Mouse (Mus musculus): ENCODE results near the gene Grid2ip. TPM values are rescaled to one million over a fixed set of nuclear protein-coding genes. Genes with fewer than 3 reads are reported as not detected.

The Grid2ip gene
- polyA plus RNA-seq, 1 experiment from 2014 or later: 0.18 TPM

GRCm38 (mm10) chr5:143316605-143317287, 40.4 kb upstream of the Grid2ip start:
- no peak for ATAC-seq (ENCODE audit: insufficient number of reproducible peaks, insufficient read depth, low FRiP score, low read depth)
- H3K4me2 ChIP-seq (ENCODE audit: low read length): no peak overlapping the region
- no peaks in the 10 kb centered on the region for H3K9me3 ChIP-seq (ENCODE audit: control insufficient read depth, low read length)
- H3K27ac ChIP-seq (replicated peaks in 1 of 2; ENCODE audit: control insufficient read depth in 1 of 2, insufficient read depth in 1 of 2, low read depth in 2 of 2, low read length in 2 of 2): no peak overlapping the region
- H3K4me1 ChIP-seq (ENCODE audit: control insufficient read depth in 2 of 2, insufficient read depth in 2 of 2, low read length in 2 of 2): peaks cover 6 to 14% of the 10 kb centered on the region in 2 experiments
- peaks cover 75% of the 10 kb centered on the region for H3K36me3 ChIP-seq (ENCODE audit: control insufficient read depth, insufficient read depth, low read length)
- H3K9ac ChIP-seq (ENCODE audit: low read length): no peak overlapping the region
- no peaks in the 10 kb centered on the region for H3K27me3 ChIP-seq (ENCODE audit: control insufficient read depth, insufficient read depth, low read length)
- 91% methylated on average over 5 of the region's 5 CpGs for whole genome bisulfite sequencing
- H3K4me3 ChIP-seq (ENCODE audit: control insufficient read depth in 1 of 2, insufficient read depth in 1 of 2, low read depth in 1 of 2, low read length in 2 of 2): no peak overlapping the region

- H3K9me3 ChIP-seq (ENCODE audit: control insufficient read depth, low read length): no peaks in the 10 kb centered on the region
- H3K4me1 ChIP-seq (ENCODE audit: control insufficient read depth in 2 of 2, insufficient read depth in 2 of 2, low read length in 2 of 2): peaks cover 6 to 14% of the 10 kb centered on the region in 2 experiments
- peaks cover 76% of the 10 kb centered on the region for H3K36me3 ChIP-seq (ENCODE audit: control insufficient read depth, insufficient read depth, low read length)
- H3K4me2 ChIP-seq (ENCODE audit: low read length): no peak overlapping the region
- H3K27ac ChIP-seq (replicated peaks in 1 of 2; ENCODE audit: control insufficient read depth in 1 of 2, insufficient read depth in 1 of 2, low read depth in 2 of 2, low read length in 2 of 2): no peak overlapping the region
- 85% methylated on average over 8 of the region's 8 CpGs for WGBS
- ATAC-seq (ENCODE audit: insufficient number of reproducible peaks, insufficient read depth, low FRiP score, low read depth): no peak
- no peak overlapping the region for H3K4me3 ChIP-seq (ENCODE audit: control insufficient read depth in 1 of 2, insufficient read depth in 1 of 2, low read depth in 1 of 2, low read length in 2 of 2)
- H3K27me3 ChIP-seq (ENCODE audit: control insufficient read depth, insufficient read depth, low read length): no peaks in the 10 kb centered on the region
- no peak overlapping the region for H3K9ac ChIP-seq (ENCODE audit: low read length)
Measured at GRCm38 (mm10) chr5:143317288-143317610, 39.9 kb upstream of the Grid2ip start.

- Histone ChIP-seq H3K27ac (replicated peaks in 1 of 2; ENCODE audit: control insufficient read depth in 1 of 2, insufficient read depth in 1 of 2, low read depth in 2 of 2, low read length in 2 of 2) (peak within 1 kb of the TSS; percentile 69), H3K4me3 (ENCODE audit: control insufficient read depth in 1 of 2, insufficient read depth in 1 of 2, low read depth in 1 of 2, low read length in 2 of 2) (peak within 1 kb of the TSS; percentile 66 to 84), H3K9me3 (ENCODE audit: control insufficient read depth, low read length) (no peaks in the 10 kb centered on the region), H3K4me2 (ENCODE audit: low read length) (peak within 1 kb of the TSS; percentile 96), H3K9ac (ENCODE audit: low read length) (peak within 1 kb of the TSS; percentile 85), H3K4me1 (ENCODE audit: control insufficient read depth in 2 of 2, insufficient read depth in 2 of 2, low read length in 2 of 2) (peaks cover 5 to 16% of the 10 kb centered on the region in 2 experiments; a peak in 3 of 4 replicates), H3K27me3 (ENCODE audit: control insufficient read depth, insufficient read depth, low read length) (no peaks in the 10 kb centered on the region), H3K36me3 (ENCODE audit: control insufficient read depth, insufficient read depth, low read length) (peaks cover 31% of the 10 kb centered on the region)
- WGBS: under 1% methylated on average over 57 of the region's 57 CpGs
- ATAC-seq (ENCODE audit: insufficient number of reproducible peaks, insufficient read depth, low FRiP score, low read depth): peak; percentile 68
Measured at GRCm38 (mm10) chr5:143328690-143329495, 28.2 kb upstream of the Grid2ip start, which contains the start of gene Zdhhc4. Gene Zdhhc4, minus strand, starts transcription at chr5:143329256.

GRCm38 (mm10) chr5:143333872-143334271, 23.3 kb upstream of the Grid2ip start:
- H3K36me3 ChIP-seq (ENCODE audit: control insufficient read depth, insufficient read depth, low read length): no peaks in the 10 kb centered on the region
- H3K27ac ChIP-seq (replicated peaks in 1 of 2; ENCODE audit: control insufficient read depth in 1 of 2, insufficient read depth in 1 of 2, low read depth in 2 of 2, low read length in 2 of 2): no peak overlapping the region
- H3K9me3 ChIP-seq (ENCODE audit: control insufficient read depth, low read length): no peaks in the 10 kb centered on the region
- H3K27me3 ChIP-seq (ENCODE audit: control insufficient read depth, insufficient read depth, low read length): peaks cover 2% of the 10 kb centered on the region
- no peak overlapping the region for H3K4me3 ChIP-seq (ENCODE audit: control insufficient read depth in 1 of 2, insufficient read depth in 1 of 2, low read depth in 1 of 2, low read length in 2 of 2)
- H3K4me1 ChIP-seq (ENCODE audit: control insufficient read depth in 2 of 2, insufficient read depth in 2 of 2, low read length in 2 of 2): peaks cover 6 to 8% of the 10 kb centered on the region in 2 experiments
- H3K9ac ChIP-seq (ENCODE audit: low read length): no peak overlapping the region
- no peak for ATAC-seq (ENCODE audit: insufficient number of reproducible peaks, insufficient read depth, low FRiP score, low read depth)
- no peak overlapping the region for H3K4me2 ChIP-seq (ENCODE audit: low read length)
- 12% methylated on average over 5 of the region's 5 CpGs for WGBS

- no peak for ATAC-seq (ENCODE audit: insufficient number of reproducible peaks, insufficient read depth, low FRiP score, low read depth)
- H3K4me2 ChIP-seq (ENCODE audit: low read length): no peak overlapping the region
Measured at GRCm38 (mm10) chr5:143334418-143335088, 22.6 kb upstream of the Grid2ip start.

GRCm38 (mm10) chr5:143335089-143335460, 22.1 kb upstream of the Grid2ip start:
- H3K9ac ChIP-seq (ENCODE audit: low read length): no peak overlapping the region
- no peak for ATAC-seq (ENCODE audit: insufficient number of reproducible peaks, insufficient read depth, low FRiP score, low read depth)
- no peaks in the 10 kb centered on the region for H3K36me3 ChIP-seq (ENCODE audit: control insufficient read depth, insufficient read depth, low read length)
- 70% methylated on average over 7 of the region's 7 CpGs for WGBS
- H3K4me2 ChIP-seq (ENCODE audit: low read length): no peak overlapping the region
- no peak overlapping the region for H3K4me3 ChIP-seq (ENCODE audit: control insufficient read depth in 1 of 2, insufficient read depth in 1 of 2, low read depth in 1 of 2, low read length in 2 of 2)
- peaks cover 2% of the 10 kb centered on the region in 2 experiments; a peak in 3 of 4 replicates for H3K4me1 ChIP-seq (ENCODE audit: control insufficient read depth in 2 of 2, insufficient read depth in 2 of 2, low read length in 2 of 2)
- H3K9me3 ChIP-seq (ENCODE audit: control insufficient read depth, low read length): no peaks in the 10 kb centered on the region
- H3K27ac ChIP-seq (replicated peaks in 1 of 2; ENCODE audit: control insufficient read depth in 1 of 2, insufficient read depth in 1 of 2, low read depth in 2 of 2, low read length in 2 of 2): no peak overlapping the region
- H3K27me3 ChIP-seq (ENCODE audit: control insufficient read depth, insufficient read depth, low read length): peaks cover 2% of the 10 kb centered on the region

More at GRCm38 (mm10) chr5:143334418-143335088, 22.6 kb upstream of the Grid2ip start:
- Histone ChIP-seq H3K27me3 (ENCODE audit: control insufficient read depth, insufficient read depth, low read length) (peaks cover 2% of the 10 kb centered on the region), H3K36me3 (ENCODE audit: control insufficient read depth, insufficient read depth, low read length) (no peaks in the 10 kb centered on the region), H3K9ac (ENCODE audit: low read length) (no peak overlapping the region), H3K9me3 (ENCODE audit: control insufficient read depth, low read length) (no peaks in the 10 kb centered on the region), H3K4me3 (ENCODE audit: control insufficient read depth in 1 of 2, insufficient read depth in 1 of 2, low read depth in 1 of 2, low read length in 2 of 2) (no peak overlapping the region), H3K27ac (replicated peaks in 1 of 2; ENCODE audit: control insufficient read depth in 1 of 2, insufficient read depth in 1 of 2, low read depth in 2 of 2, low read length in 2 of 2) (no peak overlapping the region), H3K4me1 (ENCODE audit: control insufficient read depth in 2 of 2, insufficient read depth in 2 of 2, low read length in 2 of 2) (peaks cover 6 to 7% of the 10 kb centered on the region in 2 experiments)
- WGBS: 66% methylated on average over 14 of the region's 14 CpGs

GRCm38 (mm10) chr5:143336559-143336958, 20.6 kb upstream of the Grid2ip start:
- H3K27me3 ChIP-seq (ENCODE audit: control insufficient read depth, insufficient read depth, low read length): peaks cover 2% of the 10 kb centered on the region
- peaks cover 0 to 2% of the 10 kb centered on the region in 2 experiments; a peak in 1 of 4 replicates for H3K4me1 ChIP-seq (ENCODE audit: control insufficient read depth in 2 of 2, insufficient read depth in 2 of 2, low read length in 2 of 2)
- no peaks in the 10 kb centered on the region for H3K36me3 ChIP-seq (ENCODE audit: control insufficient read depth, insufficient read depth, low read length)
- no peak for ATAC-seq (ENCODE audit: insufficient number of reproducible peaks, insufficient read depth, low FRiP score, low read depth)
- no peak overlapping the region for H3K27ac ChIP-seq (replicated peaks in 1 of 2; ENCODE audit: control insufficient read depth in 1 of 2, insufficient read depth in 1 of 2, low read depth in 2 of 2, low read length in 2 of 2)
- H3K9me3 ChIP-seq (ENCODE audit: control insufficient read depth, low read length): no peaks in the 10 kb centered on the region
- H3K4me2 ChIP-seq (ENCODE audit: low read length): no peak overlapping the region
- H3K4me3 ChIP-seq (ENCODE audit: control insufficient read depth in 1 of 2, insufficient read depth in 1 of 2, low read depth in 1 of 2, low read length in 2 of 2): no peak overlapping the region
- no peak overlapping the region for H3K9ac ChIP-seq (ENCODE audit: low read length)
- WGBS: 58% methylated on average over 6 of the region's 6 CpGs

All from heart, embryonic 14.5 days (tissue).